Comparison of ENCODE assay signal across 11 mouse cellular contexts in genomic region chr2:153548221-153548923, GRCm38 (mm10). TPM values are rescaled to one million over a fixed set of nuclear protein-coding genes. Genes with fewer than 3 reads are reported as not detected.
DNase-seq lines count a peak whose midpoint lies in the region; ATAC-seq lines count a peak whose summit lies in the region.
"Had no signal": no experiment of that assay in that cellular context is flagged by ENCODE, and none has a peak within 500 bp of the region (broad histone marks: within the 10 kb centered on the region; RNA-seq: fewer than 3 reads in every experiment).

No protein-coding gene starts in this region.

- H3K4me2 ChIP-seq in heart, embryonic 13.5 days, result no peak overlapping the region
- H3K4me2 ChIP-seq in midbrain, embryonic 11.5 days, result no peak overlapping the region

- peak overlapping the region; percentile 74 for H3K9ac ChIP-seq in heart, embryonic 13.5 days
- no peak overlapping the region for H3K9ac ChIP-seq in midbrain, embryonic 11.5 days (ENCODE audit: low read length)

- no peaks in the 10 kb centered on the region for H3K9me3 ChIP-seq in heart, embryonic 13.5 days
- no peaks in the 10 kb centered on the region for H3K9me3 ChIP-seq in forebrain, embryonic 10.5 days
- H3K9me3 ChIP-seq in midbrain, embryonic 11.5 days (ENCODE audit: control insufficient read depth, low read length), result no peaks in the 10 kb centered on the region

- DNase-seq in heart, adult 9 months (ENCODE audit: low spot score in 2 of 2), result no peak
- DNase-seq in adrenal gland, adult (ENCODE audit: inconsistent age in 2 of 2, low spot score in 1 of 2), result peak; percentile 86 to 95
- no peak for DNase-seq in forebrain, embryonic 10.5 days (ENCODE audit: extremely low spot score, low spot score)
- no peak for DNase-seq in midbrain, embryonic 11.5 days (ENCODE audit: low spot score, missing footprints)
- no peak for DNase-seq in urinary bladder, postnatal 25 days (ENCODE audit: low spot score)
- DNase-seq in layer of hippocampus, postnatal 25 days (ENCODE audit: extremely low spot score in 1 of 2, low spot score in 1 of 2), result no peak
- DNase-seq in thymus, postnatal 10 days (ENCODE audit: low spot score in 2 of 2), result no peak
- DNase-seq: lung, postnatal 10 days had no signal

- no peak for ATAC-seq in heart, embryonic 13.5 days (ENCODE audit: extremely low read depth, insufficient number of reproducible peaks, low FRiP score, low TSS enrichment)
- ATAC-seq in midbrain, embryonic 11.5 days (ENCODE audit: low FRiP score), result peak; percentile 64; the same call in 1 of the 2 replicates
- ATAC-seq: CD4-positive, CD25-positive, alpha-beta regulatory T cell, adult 4 months had no signal

- H3K36me3 ChIP-seq in heart, embryonic 13.5 days, result no peaks in the 10 kb centered on the region
- no peaks in the 10 kb centered on the region for H3K36me3 ChIP-seq in forebrain, embryonic 10.5 days (replicated peaks)
- H3K36me3 ChIP-seq in midbrain, embryonic 11.5 days (ENCODE audit: control insufficient read depth, insufficient read depth, low read length), result no peaks in the 10 kb centered on the region

- H3K27me3 ChIP-seq in heart, embryonic 13.5 days (replicated peaks), result peaks cover 3% of the 10 kb centered on the region; the same call in 1 of the 2 replicates
- H3K27me3 ChIP-seq in forebrain, embryonic 10.5 days (ENCODE audit: poor library complexity, severe bottlenecking), result peaks cover 32% of the 10 kb centered on the region
- no peaks in the 10 kb centered on the region for H3K27me3 ChIP-seq in midbrain, embryonic 11.5 days (ENCODE audit: control insufficient read depth, insufficient read depth, low read length)

- WGBS in heart, embryonic 13.5 days, result 39% methylated on average over 14 of the region's 14 CpGs
- WGBS in forebrain, embryonic 10.5 days, result 60% methylated on average over 14 of the region's 14 CpGs
- 48% methylated on average over 14 of the region's 14 CpGs for WGBS in midbrain, embryonic 11.5 days

- peaks cover 53% of the 10 kb centered on the region for H3K4me1 ChIP-seq in heart, embryonic 13.5 days
- H3K4me1 ChIP-seq in forebrain, embryonic 10.5 days, result peaks cover 58% of the 10 kb centered on the region
- H3K4me1 ChIP-seq in midbrain, embryonic 11.5 days (ENCODE audit: control insufficient read depth, insufficient read depth, low read length), result peaks cover 8% of the 10 kb centered on the region

- no peak overlapping the region for H3K4me3 ChIP-seq in heart, embryonic 13.5 days
- H3K4me3 ChIP-seq in forebrain, embryonic 10.5 days, result no peak overlapping the region
- no peak overlapping the region for H3K4me3 ChIP-seq in midbrain, embryonic 11.5 days (ENCODE audit: low read depth, low read length)

- H3K27ac ChIP-seq in heart, embryonic 13.5 days (replicated peaks), result peak overlapping the region; percentile 76; the same call in 1 of the 2 replicates
- H3K27ac ChIP-seq in forebrain, embryonic 10.5 days, result peak overlapping the region; percentile 48
- H3K27ac ChIP-seq in midbrain, embryonic 11.5 days (ENCODE audit: low read depth, low read length), result no peak overlapping the region

RNA-seq across cellular contexts. Expression of gene Nol4l, which starts 18.6 kb away (rescaled TPM):
- polyA plus RNA-seq in heart, embryonic 13.5 days (2015; fragmentation: Nextera tagmentation; extraction: Ambion mirVana), result 10.5 and 11.0 TPM in 2 replicates
- polyA plus RNA-seq in forebrain, embryonic 10.5 days (2016; fragmentation: Nextera tagmentation; extraction: Ambion mirVana), result 11.7 and 12.3 TPM in 2 replicates
- polyA plus RNA-seq in midbrain, embryonic 11.5 days (2014; fragmentation: Nextera tagmentation; extraction: Ambion mirVana), result 19.5 and 19.9 TPM in 2 replicates
- total RNA-seq in layer of hippocampus, postnatal 25 days (2021), result 10 to 100 TPM; 42.7 to 48.9 TPM

RNA-seq across cellular contexts. Expression of gene 4930404H24Rik, which starts 55.8 kb away (rescaled TPM):
- not detected in 2 replicates for polyA plus RNA-seq in heart, embryonic 13.5 days (2015; fragmentation: Nextera tagmentation; extraction: Ambion mirVana)
- not detected in 2 replicates for polyA plus RNA-seq in forebrain, embryonic 10.5 days (2016; fragmentation: Nextera tagmentation; extraction: Ambion mirVana)
- polyA plus RNA-seq in midbrain, embryonic 11.5 days (2014; fragmentation: Nextera tagmentation; extraction: Ambion mirVana), result not detected in 2 replicates
- not detected for total RNA-seq in layer of hippocampus, postnatal 25 days (2021)
- polyA plus RNA-seq: CD4-positive, CD25-positive, alpha-beta regulatory T cell, adult 4 months; large intestine, adult 2 months had no signal

Comparison
In these comparisons a context has a peak if more than half of its experiments do, and no peak if none do; other contexts are left out.
1. DNase-seq: peak in adrenal gland, adult (2 of 2); none in heart, adult 9 months (0 of 2), forebrain, embryonic 10.5 days (single experiment), midbrain, embryonic 11.5 days (single experiment), urinary bladder, postnatal 25 days (single experiment), layer of hippocampus, postnatal 25 days (0 of 2) and thymus, postnatal 10 days (0 of 2).